Mouse (Mus musculus): ENCODE data around the gene Atxn7l3.
A peak's percentile ranks its signal among the peaks of the same experiment; 100 is the strongest.

The Atxn7l3 gene

GRCm38 (mm10) chr11:102318576-102319409, 22.4 kb upstream of the Atxn7l3 start:
- DNase-seq (ENCODE audit: low spot score in 2 of 2) = peak in 1 of 2 experiments; percentile 51

GRCm38 (mm10) chr11:102317901-102318575, 21.6 kb upstream of the Atxn7l3 start:
- DNase-seq (ENCODE audit: low spot score in 2 of 2) = peak; percentile 38 to 74

- peak in 1 of 2 experiments; percentile 70 for DNase-seq (ENCODE audit: low spot score in 2 of 2)
These were observed 21.0 kb upstream of the Atxn7l3 start for GRCm38 (mm10) chr11:102317298-102317900.

GRCm38 (mm10) chr11:102316572-102317297, 20.3 kb upstream of the Atxn7l3 start:
- DNase-seq (ENCODE audit: low spot score in 2 of 2) = peak; percentile 76 to 84

- no peak for DNase-seq (ENCODE audit: low spot score in 2 of 2)
These were observed 19.5 kb upstream of the Atxn7l3 start for GRCm38 (mm10) chr11:102315690-102316571.

- DNase-seq (ENCODE audit: low spot score in 2 of 2) = no peak
These were observed 17.9 kb upstream of the Atxn7l3 start for GRCm38 (mm10) chr11:102314321-102314720.

GRCm38 (mm10) chr11:102312586-102312985, 16.2 kb upstream of the Atxn7l3 start:
- no peak for DNase-seq (ENCODE audit: low spot score in 2 of 2)

- no peak for DNase-seq (ENCODE audit: low spot score in 2 of 2)
These were observed 15.5 kb upstream of the Atxn7l3 start for GRCm38 (mm10) chr11:102311966-102312365.

- no peak for DNase-seq (ENCODE audit: low spot score in 2 of 2)
These were observed 14.6 kb upstream of the Atxn7l3 start for GRCm38 (mm10) chr11:102310768-102311695.

- DNase-seq (ENCODE audit: low spot score in 2 of 2) = no peak
These were observed 13.6 kb upstream of the Atxn7l3 start for GRCm38 (mm10) chr11:102309821-102310617.

- DNase-seq (ENCODE audit: low spot score in 2 of 2) = peak; percentile 98
These were observed 12.5 kb upstream of the Atxn7l3 start for GRCm38 (mm10) chr11:102308979-102309378.

- DNase-seq (ENCODE audit: low spot score in 2 of 2) = no peak
These were observed 11.7 kb upstream of the Atxn7l3 start for GRCm38 (mm10) chr11:102308104-102308503.

GRCm38 (mm10) chr11:102305359-102305758, 8.9 kb upstream of the Atxn7l3 start:
- DNase-seq (ENCODE audit: low spot score in 2 of 2) = no peak

GRCm38 (mm10) chr11:102304141-102304540, 7.7 kb upstream of the Atxn7l3 start:
- DNase-seq (ENCODE audit: low spot score in 2 of 2) = no peak

GRCm38 (mm10) chr11:102299839-102300238, 3.4 kb upstream of the Atxn7l3 start:
- DNase-seq (ENCODE audit: low spot score in 2 of 2) = peak in 1 of 2 experiments; percentile 75

GRCm38 (mm10) chr11:102297577-102298556, 1.4 kb upstream of the Atxn7l3 start:
- DNase-seq (ENCODE audit: low spot score in 2 of 2) = no peak

- DNase-seq (ENCODE audit: low spot score in 2 of 2) = peak in 1 of 2 experiments; percentile 60
These were observed 596 bp downstream of the Atxn7l3 start for GRCm38 (mm10) chr11:102295598-102296471.
